Mouse (Mus musculus) olfactory bulb, adult 2 months (tissue): Measurements from ENCODE around the gene Ppp1r9a.

Experiments used
- CTCF ChIP-seq: fragments of 200-500 bp; IDR thresholded peaks from 2 replicates; pipeline ENCODE4 v1.5.1; 2012; ENCODE audit warnings: low read depth, mild to moderate bottlenecking, low read length, moderate library complexity; ENCODE audit not compliant: insufficient read depth
- POLR2A ChIP-seq: fragments of 200-500 bp; IDR thresholded peaks from 2 replicates; pipeline ENCODE4 v1.6.1; 2012; ENCODE audit warnings: mild to moderate bottlenecking, low read depth, low read length, moderate library complexity; ENCODE audit not compliant: insufficient read depth

GRCm38 (mm10) chr6:5075680-5076079 is 173.0 kb downstream of the Ppp1r9a start:
- TF ChIP-seq POLR2A (no peak), CTCF (no peak)
